In the genomic region with DNA sequence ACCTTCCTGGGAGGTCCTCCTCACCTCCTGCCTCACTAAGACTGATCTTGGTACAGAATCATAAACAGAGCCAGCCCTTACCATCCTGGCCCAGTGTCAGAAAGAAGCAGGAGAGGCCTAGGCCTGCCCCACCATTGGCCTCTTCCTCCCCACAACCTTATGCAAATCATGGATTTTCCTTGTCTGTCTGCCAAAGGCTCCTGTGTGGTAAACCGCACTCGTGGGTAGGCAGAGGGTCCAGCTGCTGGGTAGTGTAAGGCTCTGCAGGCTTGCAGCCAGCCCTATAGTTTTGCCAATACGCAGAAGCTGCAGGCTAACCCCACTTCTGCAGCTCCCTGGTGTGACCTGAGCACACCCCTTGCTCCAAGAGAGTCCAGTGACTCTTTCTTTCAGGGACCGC, we compare ENCODE assay signal across 20 mouse cellular contexts. TPM values are rescaled to one million over a fixed set of nuclear protein-coding genes. Genes with fewer than 3 reads are reported as not detected.
DNase-seq lines count a peak whose midpoint lies in the region; ATAC-seq and TF ChIP-seq lines count a peak whose summit lies in the region.
"Had no signal": no experiment of that assay in that cellular context is flagged by ENCODE, and none has a peak within 500 bp of the region (broad histone marks: within the 10 kb centered on the region; RNA-seq: fewer than 3 reads in every experiment).

No protein-coding gene starts in this region.

- no peaks in the 10 kb centered on the region for H3K9me3 ChIP-seq in hindbrain, embryonic 13.5 days
- no peaks in the 10 kb centered on the region for H3K9me3 ChIP-seq in hindbrain, embryonic 12.5 days (replicated peaks)
- no peaks in the 10 kb centered on the region for H3K9me3 ChIP-seq in forebrain, postnatal 0 days (ENCODE audit: low read length)
- H3K9me3 ChIP-seq in midbrain, embryonic 14.5 days (ENCODE audit: control insufficient read depth, low read length), result no peaks in the 10 kb centered on the region
- H3K9me3 ChIP-seq: liver, embryonic 12.5 days; megakaryocyte, embryonic 14.5 days had no signal

- ATAC-seq in hindbrain, embryonic 13.5 days (ENCODE audit: low FRiP score), result peak; percentile 33; the same call in 1 of the 2 replicates
- no peak for ATAC-seq in hindbrain, embryonic 12.5 days (ENCODE audit: low FRiP score)
- ATAC-seq in forebrain, postnatal 0 days, result peak; percentile 23; the same call in 1 of the 2 replicates
- no peak for ATAC-seq in midbrain, embryonic 14.5 days (ENCODE audit: low FRiP score, low TSS enrichment)
- ATAC-seq: liver, embryonic 12.5 days had no signal

- H3K9ac ChIP-seq in hindbrain, embryonic 13.5 days, result no peak overlapping the region
- H3K9ac ChIP-seq in hindbrain, embryonic 12.5 days, result no peak overlapping the region
- H3K9ac ChIP-seq in forebrain, postnatal 0 days, result no peak overlapping the region
- H3K9ac ChIP-seq in midbrain, embryonic 14.5 days (replicated peaks; ENCODE audit: low read length), result no peak overlapping the region
- H3K9ac ChIP-seq: liver, embryonic 12.5 days had no signal

- peaks cover 5% of the 10 kb centered on the region; the same call in 1 of the 2 replicates for H3K27me3 ChIP-seq in hindbrain, embryonic 13.5 days
- 0 out of 2 replicates have a peak, but pooled peaks cover 2% of the 10 kb centered on the region for H3K27me3 ChIP-seq in hindbrain, embryonic 12.5 days
- no peaks in the 10 kb centered on the region for H3K27me3 ChIP-seq in forebrain, postnatal 0 days (ENCODE audit: insufficient read depth, low read length)
- H3K27me3 ChIP-seq in midbrain, embryonic 14.5 days (ENCODE audit: control insufficient read depth, insufficient read depth, low read length), result no peaks in the 10 kb centered on the region
- H3K27me3 ChIP-seq: liver, embryonic 12.5 days had no signal

- no peaks in the 10 kb centered on the region for H3K36me3 ChIP-seq in hindbrain, embryonic 13.5 days
- H3K36me3 ChIP-seq in hindbrain, embryonic 12.5 days, result no peaks in the 10 kb centered on the region
- no peaks in the 10 kb centered on the region for H3K36me3 ChIP-seq in forebrain, postnatal 0 days (ENCODE audit: insufficient read depth)
- no peaks in the 10 kb centered on the region for H3K36me3 ChIP-seq in midbrain, embryonic 14.5 days (ENCODE audit: control insufficient read depth, insufficient read depth, low read length)

- no peaks in the 10 kb centered on the region for H3K4me1 ChIP-seq in hindbrain, embryonic 13.5 days (replicated peaks)
- H3K4me1 ChIP-seq in hindbrain, embryonic 12.5 days, result no peaks in the 10 kb centered on the region
- no peaks in the 10 kb centered on the region for H3K4me1 ChIP-seq in forebrain, postnatal 0 days (ENCODE audit: insufficient read depth)
- no peaks in the 10 kb centered on the region for H3K4me1 ChIP-seq in midbrain, embryonic 14.5 days (ENCODE audit: control insufficient read depth, insufficient read depth, low read length)
- H3K4me1 ChIP-seq: liver, embryonic 12.5 days had no signal

- no peak overlapping the region for H3K27ac ChIP-seq in hindbrain, embryonic 13.5 days
- no peak overlapping the region for H3K27ac ChIP-seq in hindbrain, embryonic 12.5 days
- no peak overlapping the region for H3K27ac ChIP-seq in forebrain, postnatal 0 days (ENCODE audit: low read depth, low read length)
- H3K27ac ChIP-seq in midbrain, embryonic 14.5 days (replicated peaks; ENCODE audit: low read depth, low read length), result no peak overlapping the region
- H3K27ac ChIP-seq: kidney, postnatal 0 days; liver, embryonic 12.5 days had no signal

- peak; percentile 20 for DNase-seq in NIH3T3 (ENCODE audit: low read depth)
- DNase-seq in forebrain, postnatal 0 days, result no peak
- DNase-seq in midbrain, embryonic 14.5 days, result peak; percentile 44
- DNase-seq in adrenal gland, postnatal 25 days, result no peak
- no peak for DNase-seq in spleen, postnatal 36 days (ENCODE audit: low spot score in 2 of 2)
- DNase-seq: adrenal gland, postnatal 14 days; cerebellum, adult 9-10 months; heart, adult 18-20 months had no signal

- no peak overlapping the region for H3K4me2 ChIP-seq in hindbrain, embryonic 13.5 days
- H3K4me2 ChIP-seq in hindbrain, embryonic 12.5 days (replicated peaks), result no peak overlapping the region
- no peak overlapping the region for H3K4me2 ChIP-seq in forebrain, postnatal 0 days (ENCODE audit: low read depth)
- H3K4me2 ChIP-seq in midbrain, embryonic 14.5 days (ENCODE audit: low read length), result no peak overlapping the region
- H3K4me2 ChIP-seq: liver, embryonic 12.5 days had no signal

- H3K4me3 ChIP-seq in hindbrain, embryonic 13.5 days, result no peak overlapping the region
- no peak overlapping the region for H3K4me3 ChIP-seq in hindbrain, embryonic 12.5 days
- no peak overlapping the region for H3K4me3 ChIP-seq in forebrain, postnatal 0 days (ENCODE audit: low read depth, low read length)
- no peak overlapping the region for H3K4me3 ChIP-seq in midbrain, embryonic 14.5 days (replicated peaks; ENCODE audit: low read depth, low read length)
- H3K4me3 ChIP-seq: erythroblast, embryonic 14.5 days; liver, embryonic 12.5 days; megakaryocyte, embryonic 14.5 days had no signal

- TF ChIP-seq CTCF in forebrain, postnatal 0 days (IDR thresholded peaks at IDR 0.05; ENCODE audit: low read depth), result no peak

- WGBS in hindbrain, embryonic 13.5 days, result 67% methylated on average over 4 of the region's 4 CpGs
- 56% methylated on average over 4 of the region's 4 CpGs for WGBS in hindbrain, embryonic 12.5 days
- 38% methylated on average over 4 of the region's 4 CpGs for WGBS in forebrain, postnatal 0 days
- 71% methylated on average over 4 of the region's 4 CpGs for WGBS in midbrain, embryonic 14.5 days

RNA-seq across cellular contexts. Expression of a gene that starts 41.7 kb away (rescaled TPM):
- not detected in 2 replicates for polyA plus RNA-seq in hindbrain, embryonic 13.5 days (2015; fragmentation: Nextera tagmentation; extraction: Ambion mirVana)
- not detected in 2 replicates for polyA plus RNA-seq in hindbrain, embryonic 12.5 days (2016; fragmentation: Nextera tagmentation; extraction: Ambion mirVana)
- not detected in 2 replicates for total RNA-seq in forebrain, postnatal 0 days (2014; rRNA removed)
- polyA plus RNA-seq in forebrain, postnatal 0 days (2015; fragmentation: Nextera tagmentation; extraction: Ambion mirVana), result not detected in 2 replicates
- polyA plus RNA-seq in midbrain, embryonic 14.5 days (2014; fragmentation: Nextera tagmentation; extraction: Ambion mirVana), result not detected in 2 replicates
- total RNA-seq in adrenal gland, postnatal 25 days (2021), result 28.8 and 42.3 TPM in 2 replicates
- total RNA-seq: layer of hippocampus, adult 8-10 months; left cerebral cortex, postnatal 10 days; MEL had no signal
- polyA plus RNA-seq: erythroblast, embryonic 14.5 days; heart, embryonic 16.5 days; intestine, embryonic 14.5 days; kidney, postnatal 0 days; liver, embryonic 12.5 days; lung, embryonic 16.5 days had no signal

RNA-seq across cellular contexts. Expression of a gene that starts 53.3 kb away (rescaled TPM):
- not detected in 2 replicates for polyA plus RNA-seq in hindbrain, embryonic 13.5 days (2015; fragmentation: Nextera tagmentation; extraction: Ambion mirVana)
- polyA plus RNA-seq in hindbrain, embryonic 12.5 days (2016; fragmentation: Nextera tagmentation; extraction: Ambion mirVana), result not detected in 2 replicates
- not detected in 2 replicates for total RNA-seq in forebrain, postnatal 0 days (2014; rRNA removed)
- not detected in 2 replicates for polyA plus RNA-seq in forebrain, postnatal 0 days (2015; fragmentation: Nextera tagmentation; extraction: Ambion mirVana)
- polyA plus RNA-seq in midbrain, embryonic 14.5 days (2014; fragmentation: Nextera tagmentation; extraction: Ambion mirVana), result not detected in 2 replicates
- total RNA-seq in adrenal gland, postnatal 25 days (2021), result 9.9 and 10.4 TPM in 2 replicates
- total RNA-seq: layer of hippocampus, adult 8-10 months; left cerebral cortex, postnatal 10 days; MEL had no signal
- polyA plus RNA-seq: erythroblast, embryonic 14.5 days; heart, embryonic 16.5 days; intestine, embryonic 14.5 days; kidney, postnatal 0 days; liver, embryonic 12.5 days; lung, embryonic 16.5 days had no signal

RNA-seq across cellular contexts. Expression of a gene that starts 59.6 kb away (rescaled TPM):
- not detected in 2 replicates for polyA plus RNA-seq in hindbrain, embryonic 13.5 days (2015; fragmentation: Nextera tagmentation; extraction: Ambion mirVana)
- not detected in 2 replicates for polyA plus RNA-seq in hindbrain, embryonic 12.5 days (2016; fragmentation: Nextera tagmentation; extraction: Ambion mirVana)
- not detected in 2 replicates for total RNA-seq in forebrain, postnatal 0 days (2014; rRNA removed)
- not detected in 2 replicates for polyA plus RNA-seq in forebrain, postnatal 0 days (2015; fragmentation: Nextera tagmentation; extraction: Ambion mirVana)
- polyA plus RNA-seq in midbrain, embryonic 14.5 days (2014; fragmentation: Nextera tagmentation; extraction: Ambion mirVana), result not detected in 2 replicates
- total RNA-seq in adrenal gland, postnatal 25 days (2021), result 3.3 and 6.7 TPM in 2 replicates
- total RNA-seq: layer of hippocampus, adult 8-10 months; left cerebral cortex, postnatal 10 days; MEL had no signal
- polyA plus RNA-seq: erythroblast, embryonic 14.5 days; heart, embryonic 16.5 days; intestine, embryonic 14.5 days; kidney, postnatal 0 days; liver, embryonic 12.5 days; lung, embryonic 16.5 days had no signal

Comparison
In these comparisons a context has a peak if more than half of its experiments do, and no peak if none do; other contexts are left out.
1. ATAC-seq: peak in hindbrain, embryonic 13.5 days (single experiment) and forebrain, postnatal 0 days (single experiment); none in hindbrain, embryonic 12.5 days (single experiment) and midbrain, embryonic 14.5 days (single experiment).
2. DNase-seq: peak in NIH3T3 (single experiment) and midbrain, embryonic 14.5 days (single experiment); none in forebrain, postnatal 0 days (single experiment), adrenal gland, postnatal 25 days (single experiment) and spleen, postnatal 36 days (0 of 2).